Mouse (Mus musculus): Measurements from ENCODE around the gene Smap2. TPM values are rescaled to one million over a fixed set of nuclear protein-coding genes. Genes with fewer than 3 reads are reported as not detected.
A peak's percentile ranks its signal among the peaks of the same experiment; 100 is the strongest.

Gene Smap2
- polyA plus RNA-seq, 1 experiment from 2014 or later, result 14.1 TPM

DNA sequence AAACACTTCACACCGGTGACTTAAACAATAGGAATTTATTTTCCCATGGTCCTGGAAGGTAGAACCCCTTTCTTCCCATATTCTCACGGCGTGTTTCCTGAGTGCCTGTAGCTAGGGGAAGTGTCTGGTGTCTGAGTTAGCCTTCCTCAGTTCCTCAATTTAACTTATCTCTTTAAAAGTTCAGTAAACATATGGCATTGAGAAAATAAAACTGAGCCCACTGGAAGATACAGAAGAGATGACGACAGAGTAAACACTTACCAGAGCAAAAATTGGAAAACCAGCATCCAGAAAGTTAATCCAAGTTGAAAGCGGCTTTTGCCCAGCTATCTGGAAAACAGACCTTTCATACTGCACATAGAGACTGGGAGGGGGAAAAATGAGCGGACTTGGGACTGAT lies 64.9 kb downstream of the Smap2 start:
- H3K4me3 ChIP-seq (replicated peaks; ENCODE audit: low read depth, low read length), result peak overlapping the region; percentile 61
- no peak for TF ChIP-seq CTCF (IDR thresholded peaks at IDR 0.05; ENCODE audit: low read depth)
- H3K27ac ChIP-seq, result peak overlapping the region; percentile 91
- H3K4me2 ChIP-seq (ENCODE audit: low read length), result peak overlapping the region; percentile 71
- 33% methylated on average over 6 of the region's 6 CpGs for WGBS
- peak; percentile 47 for DNase-seq (ENCODE audit: low spot score)
- H3K36me3 ChIP-seq (ENCODE audit: insufficient read depth, low read length), result no peaks in the 10 kb centered on the region
- H3K4me1 ChIP-seq (replicated peaks; ENCODE audit: insufficient read depth, low read length), result no peaks in the 10 kb centered on the region
- no peaks in the 10 kb centered on the region for H3K9me3 ChIP-seq (replicated peaks; ENCODE audit: low read length)
- H3K27me3 ChIP-seq (ENCODE audit: insufficient read depth, low read length), result no peaks in the 10 kb centered on the region
- no peak for ATAC-seq (replicated peaks; ENCODE audit: low FRiP score, low read depth)
- H3K9ac ChIP-seq (ENCODE audit: low read depth, low read length), result peak overlapping the region; percentile 72

DNA sequence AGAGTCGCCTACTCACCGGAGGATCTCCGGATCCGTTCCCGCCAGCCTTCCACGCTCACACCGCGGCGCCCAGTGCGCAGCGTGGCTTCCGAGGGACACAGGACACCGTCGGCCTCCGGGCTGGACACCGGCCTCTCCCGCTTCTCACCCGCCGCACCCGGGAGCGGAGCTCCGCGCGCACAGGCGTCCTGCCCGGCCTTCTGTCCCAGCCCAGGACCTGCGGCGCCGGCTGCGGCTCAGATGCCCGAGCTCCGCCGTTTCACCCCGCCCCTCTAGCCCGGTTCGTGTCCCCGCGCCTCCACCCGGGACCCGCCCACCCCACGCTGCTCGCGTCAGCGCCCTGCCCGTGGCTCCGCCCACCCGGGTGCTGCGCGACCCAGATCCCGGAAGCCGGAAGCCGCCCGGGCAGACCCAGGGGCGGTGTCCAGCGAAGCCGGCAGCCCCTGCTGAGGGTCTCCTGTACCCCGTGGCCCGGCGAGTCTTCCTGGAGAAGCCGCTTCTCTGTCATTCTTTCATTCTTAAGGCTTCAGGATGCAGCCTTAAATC lies 65.5 kb downstream of the Smap2 start, which contains the start of gene Zfp69:
Zfp69 (minus strand) TSS at position 272 of the 546 bp plus-strand sequence.
- H3K27me3 ChIP-seq (ENCODE audit: insufficient read depth, low read length), result no peaks in the 10 kb centered on the region
- under 1% methylated on average over 51 of the region's 60 CpGs for WGBS
- H3K4me1 ChIP-seq (replicated peaks; ENCODE audit: insufficient read depth, low read length), result no peaks in the 10 kb centered on the region
- H3K36me3 ChIP-seq (ENCODE audit: insufficient read depth, low read length), result no peaks in the 10 kb centered on the region
- no peaks in the 10 kb centered on the region for H3K9me3 ChIP-seq (replicated peaks; ENCODE audit: low read length)
- TF ChIP-seq CTCF (IDR thresholded peaks at IDR 0.05; ENCODE audit: low read depth), result no peak
- peak within 1 kb of the TSS; percentile 91 for H3K27ac ChIP-seq
- peak within 1 kb of the TSS; percentile 72 for H3K9ac ChIP-seq (ENCODE audit: low read depth, low read length)
- peak; percentile 97 for ATAC-seq (replicated peaks; ENCODE audit: low FRiP score, low read depth)
- H3K4me3 ChIP-seq (replicated peaks; ENCODE audit: low read depth, low read length), result peak within 1 kb of the TSS; percentile 61
- DNase-seq (ENCODE audit: low spot score), result peak; percentile 93
- peak within 1 kb of the TSS; percentile 71 for H3K4me2 ChIP-seq (ENCODE audit: low read length)

DNA sequence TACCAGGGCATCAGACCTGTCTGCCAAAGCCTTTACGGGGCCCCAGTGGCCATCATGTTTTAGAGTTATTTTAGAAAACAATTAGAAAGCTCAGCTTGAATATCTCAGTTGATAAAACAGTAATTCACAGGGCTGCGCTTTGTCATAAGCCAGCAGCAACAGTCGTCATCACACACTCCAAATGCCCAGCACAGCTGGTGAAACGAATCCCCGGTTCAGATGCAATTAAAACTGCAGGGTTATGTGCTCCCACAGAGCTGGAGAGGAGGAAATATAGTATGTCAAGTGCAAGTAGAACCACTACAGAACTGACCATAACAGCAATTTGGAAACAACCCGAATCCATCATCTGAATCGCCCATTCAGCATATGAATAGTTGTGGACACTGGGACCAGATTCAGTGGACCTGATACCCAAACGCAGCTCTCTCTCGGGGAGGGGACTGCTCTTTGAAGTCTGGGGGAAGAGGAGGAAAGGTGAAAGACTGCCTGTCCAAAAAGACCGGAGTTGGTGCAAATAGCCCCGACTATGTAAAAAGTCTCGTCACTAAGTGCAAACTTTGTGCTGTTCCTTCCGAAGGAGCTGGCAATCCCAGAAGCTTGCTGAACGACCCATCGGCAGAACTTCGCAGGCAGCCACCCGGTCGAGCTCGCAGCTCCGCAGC lies 66.2 kb downstream of the Smap2 start:
- Histone ChIP-seq H3K36me3 (ENCODE audit: insufficient read depth, low read length) (no peaks in the 10 kb centered on the region), H3K4me1 (replicated peaks; ENCODE audit: insufficient read depth, low read length) (no peaks in the 10 kb centered on the region), H3K27me3 (ENCODE audit: insufficient read depth, low read length) (no peaks in the 10 kb centered on the region), H3K9ac (ENCODE audit: low read depth, low read length) (peak overlapping the region; percentile 72), H3K27ac (peak overlapping the region; percentile 91), H3K9me3 (replicated peaks; ENCODE audit: low read length) (no peaks in the 10 kb centered on the region), H3K4me2 (ENCODE audit: low read length) (peak overlapping the region; percentile 71), H3K4me3 (replicated peaks; ENCODE audit: low read depth, low read length) (peak overlapping the region; percentile 61)
- TF ChIP-seq CTCF (IDR thresholded peaks at IDR 0.05; ENCODE audit: low read depth), result no peak
- no peak; the same call in 1 of the 2 replicates for ATAC-seq (replicated peaks; ENCODE audit: low FRiP score, low read depth)
- WGBS, result 3% methylated on average over 20 of the region's 20 CpGs
- peak; percentile 51 for DNase-seq (ENCODE audit: low spot score)

DNA sequence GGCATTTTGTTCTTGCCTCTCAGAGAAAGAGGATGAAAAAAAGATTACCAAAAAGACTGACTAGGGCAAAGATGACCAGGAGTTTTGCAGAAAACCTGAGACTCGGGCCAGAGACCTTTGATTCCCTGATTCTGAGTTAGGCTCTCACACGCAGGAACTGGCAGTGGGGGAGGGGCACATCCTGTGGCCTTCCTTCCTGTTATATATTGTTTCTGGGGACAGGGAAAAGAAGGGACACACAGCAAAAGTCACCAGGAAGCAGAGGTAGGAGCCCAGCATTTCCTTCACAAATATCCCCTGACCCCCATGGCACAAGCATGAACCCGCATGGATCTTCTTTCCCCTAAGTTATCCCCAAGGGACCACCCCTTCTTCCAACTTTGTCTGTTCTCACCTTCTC lies 68.1 kb downstream of the Smap2 start:
- H3K27me3 ChIP-seq (ENCODE audit: insufficient read depth, low read length), result no peaks in the 10 kb centered on the region
- 43% methylated on average over 3 of the region's 3 CpGs for WGBS
- no peak for TF ChIP-seq CTCF (IDR thresholded peaks at IDR 0.05; ENCODE audit: low read depth)
- ATAC-seq (replicated peaks; ENCODE audit: low FRiP score, low read depth) (no peak), DNase-seq (ENCODE audit: low spot score) (peak; percentile 50)
- H3K9me3 ChIP-seq (replicated peaks; ENCODE audit: low read length), result no peaks in the 10 kb centered on the region
- peak overlapping the region; percentile 28 for H3K4me2 ChIP-seq (ENCODE audit: low read length)
- H3K9ac ChIP-seq (ENCODE audit: low read depth, low read length), result no peak overlapping the region
- H3K36me3 ChIP-seq (ENCODE audit: insufficient read depth, low read length), result no peaks in the 10 kb centered on the region
- no peaks in the 10 kb centered on the region for H3K4me1 ChIP-seq (replicated peaks; ENCODE audit: insufficient read depth, low read length)
- no peak overlapping the region for H3K4me3 ChIP-seq (replicated peaks; ENCODE audit: low read depth, low read length)
- H3K27ac ChIP-seq, result peak overlapping the region; percentile 57

DNA sequence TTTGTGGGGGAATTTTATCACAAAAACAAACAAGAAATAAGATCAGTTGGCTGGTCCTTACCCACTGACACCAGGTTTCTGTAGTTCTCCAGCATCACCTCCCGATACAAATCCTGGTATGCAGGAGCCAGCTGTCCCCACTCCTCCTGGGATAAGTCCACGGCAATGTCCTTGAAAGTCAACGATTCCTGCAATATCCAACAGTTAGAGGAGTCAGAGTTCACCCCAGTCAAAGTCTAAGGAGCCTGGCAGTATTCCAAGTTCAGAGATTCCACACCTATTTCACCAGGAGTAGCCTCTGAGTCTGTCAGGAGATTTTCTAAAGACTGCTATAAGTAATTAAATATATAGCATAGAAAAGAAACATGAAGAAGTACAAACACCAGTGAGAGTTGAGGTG lies 82.0 kb downstream of the Smap2 start:
- DNase-seq (ENCODE audit: low spot score), result no peak
- Histone ChIP-seq H3K4me1 (replicated peaks; ENCODE audit: insufficient read depth, low read length) (no peaks in the 10 kb centered on the region), H3K27me3 (ENCODE audit: insufficient read depth, low read length) (no peaks in the 10 kb centered on the region), H3K27ac (no peak overlapping the region), H3K9ac (ENCODE audit: low read depth, low read length) (no peak overlapping the region), H3K4me3 (replicated peaks; ENCODE audit: low read depth, low read length) (no peak overlapping the region), H3K4me2 (ENCODE audit: low read length) (no peak overlapping the region), H3K9me3 (replicated peaks; ENCODE audit: low read length) (no peaks in the 10 kb centered on the region; the same call in 1 of the 2 replicates), H3K36me3 (ENCODE audit: insufficient read depth, low read length) (no peaks in the 10 kb centered on the region; the same call in 1 of the 2 replicates)
- no peak for TF ChIP-seq CTCF (IDR thresholded peaks at IDR 0.05; ENCODE audit: low read depth)
- no peak for ATAC-seq (replicated peaks; ENCODE audit: low FRiP score, low read depth)
- WGBS, result 64% methylated on average over 3 of the region's 3 CpGs

DNA sequence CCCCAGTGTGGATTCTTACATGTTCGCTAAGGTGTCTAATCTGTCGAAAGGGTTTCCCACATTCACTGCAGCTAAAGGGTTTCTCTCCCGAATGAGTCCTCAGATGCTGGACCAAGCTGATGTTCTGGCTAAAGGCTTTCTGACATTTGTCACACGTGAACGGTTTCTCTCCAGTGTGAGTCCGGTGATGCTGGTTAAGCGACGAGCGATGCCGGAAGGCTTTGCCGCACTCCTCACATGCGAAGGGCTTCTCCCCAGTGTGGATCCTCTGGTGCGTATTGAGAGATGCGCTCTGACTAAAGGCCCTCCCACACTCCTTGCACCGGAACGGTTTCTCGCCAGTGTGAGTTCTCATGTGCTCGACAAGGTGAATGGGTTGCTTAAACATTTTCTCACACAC lies 86.3 kb downstream of the Smap2 start:
- ATAC-seq (replicated peaks; ENCODE audit: low FRiP score, low read depth) (no peak), DNase-seq (ENCODE audit: low spot score) (no peak)
- Histone ChIP-seq H3K36me3 (ENCODE audit: insufficient read depth, low read length) (no peaks in the 10 kb centered on the region; the same call in 1 of the 2 replicates), H3K4me1 (replicated peaks; ENCODE audit: insufficient read depth, low read length) (no peaks in the 10 kb centered on the region), H3K9ac (ENCODE audit: low read depth, low read length) (no peak overlapping the region), H3K27ac (no peak overlapping the region), H3K4me3 (replicated peaks; ENCODE audit: low read depth, low read length) (no peak overlapping the region), H3K4me2 (ENCODE audit: low read length) (no peak overlapping the region), H3K27me3 (ENCODE audit: insufficient read depth, low read length) (no peaks in the 10 kb centered on the region), H3K9me3 (replicated peaks; ENCODE audit: low read length) (no peaks in the 10 kb centered on the region; the same call in 1 of the 2 replicates)
- WGBS, result 96% methylated on average over 18 of the region's 18 CpGs
- TF ChIP-seq CTCF (IDR thresholded peaks at IDR 0.05; ENCODE audit: low read depth), result no peak
